Mouse (Mus musculus) small intestine, adult 10 weeks (tissue): ENCODE results near the gene H1fnt. TPM values are rescaled to one million over a fixed set of nuclear protein-coding genes. Genes with fewer than 3 reads are reported as not detected.

Experiments
- polyA plus RNA-seq: library from polyadenylated mRNA; stranded (reverse); fragments of 350-450 nt; fragmentation: Illumina TruSeq; extraction: RNeasy Lipid Tissue Mini Kit (QIAGEN cat#74804); gene quantifications from one replicate; pipeline ENCODE4 v1.2.3, GENCODE M21; 2014; ENCODE audit warnings: low replicate concordance

The H1fnt gene
- polyA plus RNA-seq = not detected

DNA sequence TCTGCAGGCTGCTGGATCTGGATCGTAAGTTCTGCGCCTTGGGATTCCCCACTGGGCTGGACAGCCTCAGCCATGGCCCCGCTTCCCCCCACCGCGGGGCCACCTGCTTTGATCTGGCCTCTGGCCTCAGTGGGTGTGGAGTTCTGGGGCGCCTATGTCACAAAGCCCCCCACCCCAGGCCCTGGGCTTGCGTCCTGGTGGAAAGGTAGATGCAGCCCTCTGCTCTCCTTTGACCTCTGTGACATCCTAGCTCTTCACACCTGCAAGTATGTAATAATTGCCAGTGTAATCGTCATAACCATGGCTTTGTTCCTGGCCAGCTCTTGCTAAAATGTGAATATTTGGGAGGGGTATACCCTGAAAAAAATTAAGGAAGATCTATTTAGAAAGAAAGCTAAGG is at the start of gene H1fnt:
Gene H1fnt, minus strand, starts transcription at position 101 of the 400 bp plus-strand sequence.

DNA sequence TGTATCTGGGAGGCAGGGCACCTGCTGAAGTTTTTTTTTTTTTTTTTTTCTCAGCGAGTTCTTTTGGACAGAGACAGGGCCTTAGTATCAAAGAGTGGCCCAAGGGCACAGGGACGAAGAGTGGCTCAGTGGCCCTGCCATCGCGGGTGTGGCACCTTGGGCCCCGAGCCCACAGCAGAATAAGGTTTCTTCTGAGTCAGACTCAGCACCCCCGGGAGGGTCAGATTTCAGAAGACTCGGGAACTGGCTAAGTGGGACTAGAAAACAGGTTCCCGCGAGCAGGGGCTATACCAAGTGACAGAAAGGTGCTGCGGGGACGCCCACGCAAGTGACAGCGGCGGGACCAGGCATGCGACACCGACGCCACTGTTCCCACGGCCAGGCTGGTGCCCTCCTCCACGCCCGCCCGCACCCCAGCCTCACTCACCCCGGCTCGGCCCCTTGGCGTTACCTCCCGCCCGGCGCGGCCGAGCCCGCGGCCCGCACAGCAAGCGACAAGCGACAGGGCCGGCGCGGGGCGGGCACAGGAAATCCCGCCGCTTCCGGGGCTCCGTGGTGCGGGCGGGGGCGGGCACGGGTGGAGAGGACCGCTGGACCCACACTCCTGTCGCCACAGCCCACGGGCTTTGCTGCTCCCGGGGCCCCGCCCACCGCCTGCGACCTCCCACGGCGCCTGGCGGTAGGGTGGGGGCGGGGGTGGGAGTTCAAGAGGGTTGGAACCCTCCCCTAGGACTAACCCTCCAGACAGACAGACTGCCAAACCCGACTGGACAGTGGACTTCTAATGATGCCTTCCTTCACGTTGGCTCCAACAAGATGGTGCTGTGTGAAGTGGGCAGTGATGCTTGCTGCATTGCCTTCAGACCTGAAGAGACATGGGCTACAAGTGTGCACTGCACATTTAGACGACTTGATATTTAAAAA is 38.8 kb upstream of the H1fnt start, which contains the start of gene Zfp641:
Gene Zfp641, minus strand, starts transcription at position 534 of the 924 bp plus-strand sequence.

DNA sequence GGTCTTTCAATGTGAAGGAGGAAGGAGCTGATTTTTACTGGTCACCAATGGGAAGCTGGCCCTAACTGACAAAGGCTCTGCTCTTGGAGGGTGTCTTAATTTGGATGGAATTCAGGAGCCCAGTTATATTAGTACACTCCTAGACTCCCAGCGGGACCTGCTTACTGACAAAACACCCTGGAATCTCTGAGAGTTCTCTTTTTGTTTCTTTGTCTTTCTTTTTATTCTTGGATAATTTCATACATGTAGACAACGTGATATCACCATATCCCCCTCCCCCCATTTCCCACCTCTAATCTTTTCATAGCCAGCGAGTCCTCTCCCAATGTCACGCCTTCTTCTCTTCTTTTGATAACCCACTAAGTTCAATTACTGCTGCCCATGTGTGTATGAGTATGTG is 22.7 kb downstream of the H1fnt start, which contains the start of gene Olfr286:
Gene Olfr286, minus strand, starts transcription at position 101 of the 400 bp plus-strand sequence.

DNA sequence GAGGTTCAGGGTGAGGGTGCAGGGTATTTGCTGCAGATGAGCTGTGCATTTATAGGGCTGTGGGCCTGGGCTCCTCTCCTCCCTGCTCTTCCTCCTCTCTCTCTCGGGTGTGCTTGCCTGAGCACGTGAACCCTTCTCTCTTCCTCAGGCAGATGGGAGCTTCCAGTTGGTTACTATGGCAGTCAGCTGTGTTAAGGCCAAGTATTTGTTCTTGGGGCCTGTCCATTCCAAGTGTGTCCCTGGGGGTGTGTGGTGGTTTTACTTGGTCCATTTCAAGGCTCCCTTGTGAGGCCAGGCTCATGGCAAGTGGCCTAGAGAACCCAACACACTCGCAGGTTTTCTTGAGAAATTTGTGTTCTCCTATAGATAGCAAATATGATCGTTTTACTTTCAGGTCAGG is 36.2 kb downstream of the H1fnt start, which contains the start of the genes Gm44579 and Olfr287:
Gene Gm44579, minus strand, starts transcription at position 101 of the 400 bp plus-strand sequence.
Gene Olfr287, minus strand, starts transcription at position 180 of the 400 bp plus-strand sequence.

Other genes starting within 250 kb of the H1fnt start
- 1.2 TPM for gene Pfkm, start 164.7 kb downstream of the H1fnt start, polyA plus RNA-seq
- gene Senp1, start 163.5 kb downstream of the H1fnt start, polyA plus RNA-seq = 24.5 TPM
- 21.4 TPM for gene Asb8, start 91.7 kb downstream of the H1fnt start, polyA plus RNA-seq
- not detected for gene Ccdc184, start 90.1 kb downstream of the H1fnt start, polyA plus RNA-seq
- not detected for gene Olfr288, start 61.8 kb downstream of the H1fnt start, polyA plus RNA-seq
- not detected for gene Gm44579, start 36.3 kb downstream of the H1fnt start, polyA plus RNA-seq
- gene Olfr287, start 36.2 kb downstream of the H1fnt start, polyA plus RNA-seq = not detected
- not detected for gene Olfr286, start 22.8 kb downstream of the H1fnt start, polyA plus RNA-seq
- gene Zfp641, start 38.9 kb upstream of the H1fnt start, polyA plus RNA-seq = 0.63 TPM
- gene Olfr285, start 60.1 kb upstream of the H1fnt start, polyA plus RNA-seq = not detected
- gene Olfr284, start 83.7 kb upstream of the H1fnt start, polyA plus RNA-seq = not detected
- not detected for gene Olfr283, start 123.7 kb upstream of the H1fnt start, polyA plus RNA-seq
- not detected for gene Olfr282, start 173.9 kb upstream of the H1fnt start, polyA plus RNA-seq
- gene Olfr281, start 195.3 kb upstream of the H1fnt start, polyA plus RNA-seq = not detected
- not detected for gene OR5BS1P, start 212.6 kb upstream of the H1fnt start, polyA plus RNA-seq
- not detected for gene Lalba, start 225.4 kb upstream of the H1fnt start, polyA plus RNA-seq
- gene Olfr279, start 235.1 kb upstream of the H1fnt start, polyA plus RNA-seq = not detected